Mouse (Mus musculus): ENCODE results near the gene Erc2.

- TF ChIP-seq CTCF (IDR thresholded peaks at IDR 0.05; ENCODE audit: low read depth) (no peak), EP300 (IDR thresholded peaks at IDR 0.05; ENCODE audit: low read depth) (no peak)
Measured at GRCm38 (mm10) chr14:28381801-28382550, 759.7 kb downstream of the Erc2 start.

Measured in liver, embryonic 14.5 days (tissue).